Mouse (Mus musculus) kidney, postnatal 0 days (tissue): ENCODE measurements around the gene Hnrnpdl. TPM values are rescaled to one million over a fixed set of nuclear protein-coding genes. Genes with fewer than 3 reads are reported as not detected.

Experiments used
- ATAC-seq: fragments of 200-750 bp; cut with Nextera tagmentation; replicated peaks from 2 replicates; pipeline ENCODE4 v1.8.0; 2017; ENCODE audit warnings: low read depth, moderate number of reproducible peaks, moderate TSS enrichment, moderate library complexity; ENCODE audit not compliant: low FRiP score
- DNase-seq: peaks from one replicate; pipeline ENCODE4 v3.0.0-alpha.2; 2016; ENCODE audit warnings: low spot score
- H3K27ac ChIP-seq: fragments of 300-500 bp; sonication (generic); 2 replicates; pipeline ENCODE4 v1.5.1; 2014; ENCODE audit warnings: mild to moderate bottlenecking
- H3K27me3 ChIP-seq: fragments of 300-500 bp; sonication (generic); 2 replicates; pipeline ENCODE4 v1.6.1; 2014; ENCODE audit warnings: low read length, mixed read lengths; ENCODE audit not compliant: insufficient read depth
- H3K36me3 ChIP-seq: fragments of 300-500 bp; sonication (generic); 2 replicates; pipeline ENCODE4 v1.6.1; 2014; ENCODE audit warnings: low read length, mixed read lengths; ENCODE audit not compliant: insufficient read depth
- H3K4me1 ChIP-seq: fragments of 300-500 bp; sonication (generic); replicated peaks from 2 replicates; pipeline ENCODE4 v1.6.1; 2014; ENCODE audit warnings: antibody characterized with exemption, low read length, mixed read lengths; ENCODE audit not compliant: insufficient read depth
- H3K4me2 ChIP-seq: fragments of 300-500 bp; sonication (generic); 2 replicates; pipeline ENCODE4 v1.6.1; 2014; ENCODE audit warnings: mild to moderate bottlenecking, low read length, moderate library complexity, mixed read lengths
- H3K4me3 ChIP-seq: fragments of 300-500 bp; sonication (generic); replicated peaks from 2 replicates; pipeline ENCODE4 v1.5.1; 2014; ENCODE audit warnings: low read depth, low read length
- H3K9ac ChIP-seq: fragments of 300-500 bp; sonication (generic); 2 replicates; pipeline ENCODE4 v1.6.1; 2014; ENCODE audit warnings: low read depth, low read length
- H3K9me3 ChIP-seq: fragments of 300-500 bp; sonication (generic); replicated peaks from 2 replicates; pipeline ENCODE4 v1.6.1; 2016; ENCODE audit warnings: low read length, inconsistent platforms, mixed read lengths
- CTCF ChIP-seq: IDR thresholded peaks from 2 replicates; pipeline ENCODE4 v1.5.1; 2016; ENCODE audit warnings: antibody characterized with exemption, low read depth, mild to moderate bottlenecking, moderate library complexity
- WGBS: fragments of 180-500 bp; shearing (Covaris S2); extraction: QIAGEN DNeasy Blood & Tissue Kit; methylation state at CpG from one replicate; pipeline ENCODE4 v1.1.7; 2014; 5-methylcytosine and 5-hydroxymethylcytosine counted together
- polyA plus RNA-seq: library from polyadenylated mRNA; unstranded; fragments of >200 nt; fragmentation: Nextera tagmentation; extraction: Ambion mirVana; gene quantifications from 2 replicates; pipeline ENCODE4 v1.2.1, GENCODE M21; 2015

The Hnrnpdl gene
- polyA plus RNA-seq, 1 experiment from 2014 or later = 118 TPM

GRCm38 (mm10) chr5:100049904-100050303 is 10.4 kb upstream of the Hnrnpdl start:
- TF ChIP-seq CTCF = 0 out of 2 replicates have a peak, but pooled peaks have one; percentile 6
- Histone ChIP-seq H3K27ac (no peak overlapping the region), H3K27me3 (no peaks in the 10 kb centered on the region), H3K36me3 (no peaks in the 10 kb centered on the region), H3K4me1 (peaks cover 4% of the 10 kb centered on the region; the same call in 1 of the 2 replicates), H3K9me3 (no peaks in the 10 kb centered on the region), H3K9ac (no peak overlapping the region), H3K4me3 (no peak overlapping the region), H3K4me2 (no peak overlapping the region)
- no peak for ATAC-seq
- no peak for DNase-seq
- 89% methylated on average over 3 of the region's 3 CpGs for WGBS

GRCm38 (mm10) chr5:100047871-100048270 is 8.4 kb upstream of the Hnrnpdl start:
- ATAC-seq (no peak), DNase-seq (peak; percentile 39)
- Histone ChIP-seq H3K4me3 (no peak overlapping the region), H3K27ac (no peak overlapping the region), H3K4me2 (no peak overlapping the region), H3K9me3 (no peaks in the 10 kb centered on the region), H3K4me1 (peaks cover 10% of the 10 kb centered on the region), H3K27me3 (no peaks in the 10 kb centered on the region), H3K9ac (no peak overlapping the region), H3K36me3 (no peaks in the 10 kb centered on the region)
- 44% methylated on average over 7 of the region's 7 CpGs for WGBS
- TF ChIP-seq CTCF = no peak

GRCm38 (mm10) chr5:100047143-100047640 is 7.7 kb upstream of the Hnrnpdl start:
- no peak for ATAC-seq
- H3K9me3 ChIP-seq = no peaks in the 10 kb centered on the region
- no peak overlapping the region for H3K4me2 ChIP-seq
- TF ChIP-seq CTCF = no peak
- peaks cover 10% of the 10 kb centered on the region for H3K4me1 ChIP-seq
- no peaks in the 10 kb centered on the region for H3K27me3 ChIP-seq
- H3K27ac ChIP-seq = no peak overlapping the region
- H3K9ac ChIP-seq = no peak overlapping the region
- no peak for DNase-seq
- WGBS = 36% methylated on average over 8 of the region's 8 CpGs
- H3K4me3 ChIP-seq = no peak overlapping the region
- H3K36me3 ChIP-seq = no peaks in the 10 kb centered on the region

GRCm38 (mm10) chr5:100046096-100046495 is 6.6 kb upstream of the Hnrnpdl start:
- Histone ChIP-seq H3K27me3 (no peaks in the 10 kb centered on the region), H3K9ac (no peak overlapping the region), H3K4me2 (no peak overlapping the region), H3K4me1 (peaks cover 10% of the 10 kb centered on the region), H3K27ac (no peak overlapping the region), H3K9me3 (no peaks in the 10 kb centered on the region), H3K4me3 (no peak overlapping the region), H3K36me3 (no peaks in the 10 kb centered on the region)
- ATAC-seq (no peak), DNase-seq (no peak)
- WGBS = 90% methylated on average over 3 of the region's 3 CpGs
- TF ChIP-seq CTCF = no peak

GRCm38 (mm10) chr5:100044621-100045020 is 5.2 kb upstream of the Hnrnpdl start:
- H3K9me3 ChIP-seq = no peaks in the 10 kb centered on the region
- no peak overlapping the region for H3K4me3 ChIP-seq
- H3K36me3 ChIP-seq = no peaks in the 10 kb centered on the region
- 0 out of 2 replicates have a peak overlapping the region, but pooled peaks have one; percentile 36 for H3K27ac ChIP-seq
- DNase-seq (no peak), ATAC-seq (no peak)
- no peak for TF ChIP-seq CTCF
- H3K4me2 ChIP-seq = no peak overlapping the region
- H3K4me1 ChIP-seq = peaks cover 10% of the 10 kb centered on the region
- no peaks in the 10 kb centered on the region for H3K27me3 ChIP-seq
- H3K9ac ChIP-seq = no peak overlapping the region
- 64% methylated on average over 5 of the region's 5 CpGs for WGBS

GRCm38 (mm10) chr5:100044030-100044429 is 4.6 kb upstream of the Hnrnpdl start:
- Histone ChIP-seq H3K27ac (no peak overlapping the region), H3K4me1 (peaks cover 10% of the 10 kb centered on the region), H3K4me3 (no peak overlapping the region), H3K36me3 (no peaks in the 10 kb centered on the region), H3K9me3 (no peaks in the 10 kb centered on the region), H3K27me3 (no peaks in the 10 kb centered on the region), H3K9ac (no peak overlapping the region), H3K4me2 (no peak overlapping the region)
- DNase-seq = no peak
- TF ChIP-seq CTCF = no peak
- 86% methylated on average over 4 of the region's 4 CpGs for WGBS
- ATAC-seq = no peak

GRCm38 (mm10) chr5:100043361-100043760 is 3.9 kb upstream of the Hnrnpdl start:
- Histone ChIP-seq H3K27ac (no peak overlapping the region), H3K4me2 (no peak overlapping the region), H3K4me3 (no peak overlapping the region), H3K9me3 (no peaks in the 10 kb centered on the region), H3K9ac (no peak overlapping the region), H3K27me3 (no peaks in the 10 kb centered on the region), H3K4me1 (peaks cover 6% of the 10 kb centered on the region; the same call in 1 of the 2 replicates), H3K36me3 (no peaks in the 10 kb centered on the region)
- no peak for ATAC-seq
- DNase-seq = peak; percentile 44
- no peak for TF ChIP-seq CTCF
- WGBS = 71% methylated on average over 5 of the region's 5 CpGs
